In genomic region chrX:103980590-103981168, GRCm38 (mm10) we compare ENCODE assay signal across 8 mouse cellular contexts. TPM values are rescaled to one million over a fixed set of nuclear protein-coding genes. Genes with fewer than 3 reads are reported as not detected.
A peak's percentile ranks its signal among the peaks of the same experiment; 100 is the strongest.
DNase-seq lines count a peak whose midpoint lies in the region; ATAC-seq and TF ChIP-seq lines count a peak whose summit lies in the region.

No protein-coding gene starts in this region.

- peak overlapping the region; percentile 95 for H3K4me3 ChIP-seq in cerebellum, adult 2 months (replicated peaks; ENCODE audit: insufficient read depth, low read depth, low read length)
- peak overlapping the region; percentile 82 for H3K4me3 ChIP-seq in heart, embryonic 16.5 days (ENCODE audit: low read length)
- peak overlapping the region; percentile 79 for H3K4me3 ChIP-seq in midbrain, embryonic 10.5 days
- peak overlapping the region; percentile 59 for H3K4me3 ChIP-seq in stomach, embryonic 14.5 days (ENCODE audit: low read depth, low read length)

- no peaks in the 10 kb centered on the region for H3K4me1 ChIP-seq in cerebellum, adult 2 months (ENCODE audit: control insufficient read depth, insufficient read depth, low read length)
- H3K4me1 ChIP-seq in heart, embryonic 16.5 days (ENCODE audit: control insufficient read depth, insufficient read depth, low read length), result no peaks in the 10 kb centered on the region
- H3K4me1 ChIP-seq in midbrain, embryonic 10.5 days, result no peaks in the 10 kb centered on the region
- no peaks in the 10 kb centered on the region for H3K4me1 ChIP-seq in stomach, embryonic 14.5 days (ENCODE audit: control insufficient read depth, insufficient read depth, low read length)

- peak overlapping the region; percentile 47; the same call in 1 of the 2 replicates for H3K27ac ChIP-seq in cerebellum, adult 2 months (ENCODE audit: insufficient read depth, low read length)
- H3K27ac ChIP-seq in heart, embryonic 16.5 days (ENCODE audit: low read length), result peak overlapping the region; percentile 93
- H3K27ac ChIP-seq in midbrain, embryonic 10.5 days (replicated peaks), result peak overlapping the region; percentile 92
- H3K27ac ChIP-seq in stomach, embryonic 14.5 days (ENCODE audit: low read length), result peak overlapping the region; percentile 88

- WGBS in cerebellum, adult 2 months, result 5% methylated on average over 50 of the region's 51 CpGs
- WGBS in heart, embryonic 16.5 days, result 19% methylated on average over 50 of the region's 51 CpGs
- 22% methylated on average over 48 of the region's 51 CpGs for WGBS in midbrain, embryonic 10.5 days
- WGBS in stomach, embryonic 14.5 days, result 23% methylated on average over 45 of the region's 51 CpGs

- no peak for TF ChIP-seq CTCF in cerebellum, adult 2 months (IDR thresholded peaks at IDR 0.05; ENCODE audit: borderline replicate concordance, insufficient read depth, low read depth, low read length)

- DNase-seq in cerebellum, adult 2 months, result no peak
- DNase-seq in cerebellum, postnatal 25 days, result no peak
- DNase-seq in B cell, adult 2 months, result peak; percentile 67 to 69
- DNase-seq in c-Kit-negative CD71-positive TER-119-positive erythroid progenitor cells, embryonic 14.5 days (ENCODE audit: low read depth, low spot score), result peak; percentile 25
- peak; percentile 4 to 15 for DNase-seq in left cerebral cortex, postnatal 36 days (ENCODE audit: low spot score in 2 of 2)
- DNase-seq in midbrain, embryonic 10.5 days (ENCODE audit: low spot score), result peak; percentile 37

- H3K9ac ChIP-seq in heart, embryonic 16.5 days (ENCODE audit: low read length), result peak overlapping the region; percentile 90
- H3K9ac ChIP-seq in stomach, embryonic 14.5 days (replicated peaks; ENCODE audit: low read depth, low read length), result peak overlapping the region; percentile 74

- H3K36me3 ChIP-seq in heart, embryonic 16.5 days (ENCODE audit: control insufficient read depth, insufficient read depth), result peaks cover 6% of the 10 kb centered on the region; the same call in 1 of the 2 replicates
- peaks cover 33% of the 10 kb centered on the region for H3K36me3 ChIP-seq in midbrain, embryonic 10.5 days
- peaks cover 5% of the 10 kb centered on the region; the same call in 1 of the 2 replicates for H3K36me3 ChIP-seq in stomach, embryonic 14.5 days (ENCODE audit: control insufficient read depth, insufficient read depth, low read length)

- no peaks in the 10 kb centered on the region for H3K27me3 ChIP-seq in cerebellum, adult 2 months (ENCODE audit: control insufficient read depth, insufficient read depth, low read length)
- H3K27me3 ChIP-seq in heart, embryonic 16.5 days (ENCODE audit: control insufficient read depth, insufficient read depth, low read length), result peaks cover 3% of the 10 kb centered on the region; the same call in 1 of the 2 replicates
- peaks cover 97% of the 10 kb centered on the region for H3K27me3 ChIP-seq in midbrain, embryonic 10.5 days (ENCODE audit: low read depth, poor library complexity, severe bottlenecking)
- no peaks in the 10 kb centered on the region for H3K27me3 ChIP-seq in stomach, embryonic 14.5 days (ENCODE audit: control insufficient read depth, insufficient read depth, low read length)

- intact Hi-C loops in left cerebral cortex, postnatal 36 days (cut with DNase I), result no loop called here

- TF ChIP-seq POLR2A in cerebellum, adult 2 months (IDR thresholded peaks at IDR 0.05; ENCODE audit: borderline replicate concordance, insufficient read depth, low read length), result no peak

- peak; percentile 25 for ATAC-seq in heart, embryonic 16.5 days (replicated peaks; ENCODE audit: extremely low read depth, insufficient read depth, low FRiP score)
- ATAC-seq in stomach, embryonic 14.5 days (ENCODE audit: insufficient number of reproducible peaks, insufficient read depth, low FRiP score, low read depth), result peak; percentile 7; the same call in 1 of the 2 replicates

- peaks cover 7% of the 10 kb centered on the region; the same call in 1 of the 2 replicates for H3K9me3 ChIP-seq in heart, embryonic 16.5 days (replicated peaks; ENCODE audit: control insufficient read depth, low read length)
- 0 out of 2 replicates have a peak, but pooled peaks cover 4% of the 10 kb centered on the region for H3K9me3 ChIP-seq in midbrain, embryonic 10.5 days (replicated peaks)
- no peaks in the 10 kb centered on the region for H3K9me3 ChIP-seq in stomach, embryonic 14.5 days (ENCODE audit: control insufficient read depth, low read depth, low read length)

- H3K4me2 ChIP-seq in heart, embryonic 16.5 days (ENCODE audit: low read depth, low read length), result peak overlapping the region; percentile 62
- peak overlapping the region; percentile 44; the same call in 1 of the 2 replicates for H3K4me2 ChIP-seq in stomach, embryonic 14.5 days (replicated peaks; ENCODE audit: low read depth, low read length)

RNA-seq across cellular contexts. Expression of gene Rlim, which starts 0.4 kb away (rescaled TPM):
- polyA plus RNA-seq in cerebellum, adult 2 months (2012; rRNA removed), result 20.1 and 20.7 TPM in 2 replicates
- polyA plus RNA-seq in heart, embryonic 16.5 days (2015; fragmentation: Nextera tagmentation; extraction: Ambion mirVana), result 18.6 and 22.8 TPM in 2 replicates
- 10 to 100 TPM; 43.0 to 51.6 TPM for total RNA-seq in left cerebral cortex, postnatal 36 days (2021)
- 31.0 and 36.0 TPM in 2 replicates for polyA plus RNA-seq in midbrain, embryonic 10.5 days (2016; fragmentation: Nextera tagmentation; extraction: Ambion mirVana)
- 39.9 and 44.4 TPM in 2 replicates for polyA plus RNA-seq in stomach, embryonic 14.5 days (2014; fragmentation: Nextera tagmentation; extraction: Ambion mirVana)

Comparison
In these comparisons a context has a peak if more than half of its experiments do, and no peak if none do; other contexts are left out.
1. DNase-seq: peak in B cell, adult 2 months (2 of 2), c-Kit-negative CD71-positive TER-119-positive erythroid progenitor cells, embryonic 14.5 days (single experiment), left cerebral cortex, postnatal 36 days (2 of 2) and midbrain, embryonic 10.5 days (single experiment); none in cerebellum, adult 2 months (0 of 2) and cerebellum, postnatal 25 days (0 of 2).
2. Peak in every context shown above with its lines, with median percentiles within 50 percentile points of each other: H3K27ac ChIP-seq and H3K4me3 ChIP-seq.